Mouse (Mus musculus): ENCODE measurements around the gene Fgr.

Gene Fgr

DNA sequence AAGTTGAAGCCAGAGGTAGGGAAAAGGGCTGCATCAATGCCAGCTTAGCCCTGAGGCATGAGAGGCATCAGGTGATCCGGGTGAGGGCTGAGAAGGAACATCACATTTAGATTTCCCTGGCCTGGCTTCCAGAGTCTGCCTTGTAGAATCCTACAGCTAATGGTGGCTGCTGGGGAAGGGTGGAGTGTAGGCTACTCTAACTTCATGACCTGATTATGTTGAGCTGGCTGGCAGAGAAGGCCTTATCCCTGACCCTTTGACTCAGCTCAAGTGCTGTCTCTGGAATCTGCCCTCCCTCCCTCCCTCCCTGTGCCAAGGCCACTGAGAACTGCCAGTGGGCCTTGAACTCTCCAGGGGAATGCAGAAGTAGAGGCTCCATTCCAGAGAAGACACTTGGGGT is 61.6 kb downstream of the Fgr start:
- no peak for DNase-seq (ENCODE audit: low read depth)

DNA sequence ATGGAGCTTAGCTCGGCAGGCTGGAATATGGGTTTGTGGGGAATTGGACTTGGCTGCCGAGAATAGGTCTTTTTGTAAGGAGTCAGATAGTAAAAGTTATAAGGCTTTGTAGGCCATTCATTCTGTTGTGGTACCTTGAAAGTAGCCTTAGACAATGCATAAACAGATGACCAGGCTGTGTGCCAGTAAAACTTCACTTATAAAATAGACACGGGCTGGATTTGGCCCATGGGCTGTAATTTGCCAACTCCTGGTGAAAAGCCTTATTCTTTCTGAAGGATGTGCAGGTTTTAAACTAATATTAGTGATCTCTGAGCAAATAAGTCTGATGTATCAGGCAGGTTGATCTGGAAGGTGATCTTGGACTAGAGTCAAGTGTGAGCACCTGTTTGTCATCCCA is 62.1 kb downstream of the Fgr start:
- no peak for DNase-seq (ENCODE audit: low read depth)

- DNase-seq (ENCODE audit: low read depth): no peak
These were observed 63.4 kb downstream of the Fgr start for GRCm38 (mm10) chr4:133037293-133037692.

DNA sequence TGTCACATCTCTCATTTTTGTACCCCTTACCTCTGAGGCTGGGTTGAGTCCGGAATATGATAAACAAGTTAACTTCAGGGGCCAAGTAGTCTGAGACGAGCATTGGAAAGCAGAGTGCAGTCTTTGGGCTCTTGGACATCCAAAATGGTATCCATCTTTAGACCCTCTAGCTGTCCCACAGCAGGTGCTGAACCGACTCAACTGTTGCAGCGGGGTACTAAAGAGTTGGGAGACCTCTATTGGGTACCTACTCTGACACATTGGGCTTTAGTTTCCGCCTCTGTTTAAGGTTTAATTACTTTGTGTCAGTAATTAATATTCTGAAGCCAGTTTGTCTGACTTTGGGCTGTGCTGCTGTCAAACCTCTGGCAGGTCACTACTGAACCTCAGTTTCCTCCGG is 63.9 kb downstream of the Fgr start:
- DNase-seq (ENCODE audit: low read depth): no peak

- DNase-seq (ENCODE audit: low read depth): peak; percentile 46
These were observed 64.7 kb downstream of the Fgr start for GRCm38 (mm10) chr4:133038521-133039115.

DNA sequence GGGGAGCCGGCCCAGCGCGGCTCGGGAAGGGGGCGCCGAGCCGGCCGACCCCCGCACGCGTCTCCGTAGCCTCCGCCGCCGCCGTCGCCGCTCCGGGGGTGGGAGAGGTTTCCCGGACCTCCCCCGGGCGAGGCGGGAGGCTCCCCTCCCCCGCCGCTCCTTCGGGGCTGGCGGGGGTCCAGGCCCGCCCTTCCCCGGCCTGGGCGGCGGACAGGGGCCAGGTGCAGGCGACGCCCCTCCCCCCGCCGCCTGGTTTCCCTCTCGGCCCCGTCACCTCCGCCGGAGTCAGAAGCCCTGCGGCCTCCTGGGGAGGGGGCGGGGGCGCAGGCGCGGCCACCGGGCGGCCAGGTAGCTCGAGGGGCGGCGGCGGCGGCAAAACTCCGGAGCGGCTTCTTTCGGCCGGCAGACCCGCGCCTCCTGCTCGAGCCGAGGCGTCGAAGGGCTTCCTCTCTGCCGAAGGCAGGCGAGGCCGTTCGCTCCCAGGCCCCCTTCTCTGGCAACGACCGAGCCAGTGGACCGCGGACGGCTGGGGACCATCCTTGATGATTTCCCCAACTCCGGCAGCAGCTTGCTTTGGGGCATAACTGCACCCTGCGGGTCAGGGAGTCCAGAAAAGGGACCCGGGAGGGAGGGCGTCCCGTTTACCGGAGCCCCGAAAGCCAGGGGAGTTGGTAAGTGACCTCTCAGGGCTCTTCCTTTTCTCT is 65.4 kb downstream of the Fgr start:
- DNase-seq (ENCODE audit: low read depth): peak; percentile 47

- no peak for DNase-seq (ENCODE audit: low read depth)
These were observed 65.9 kb downstream of the Fgr start for GRCm38 (mm10) chr4:133039832-133040231.

GRCm38 (mm10) chr4:133040241-133040904 is 66.5 kb downstream of the Fgr start:
- DNase-seq (ENCODE audit: low read depth): no peak

- DNase-seq (ENCODE audit: low read depth): no peak
These were observed 68.3 kb downstream of the Fgr start for GRCm38 (mm10) chr4:133042244-133042643.

- no peak for DNase-seq (ENCODE audit: low read depth)
These were observed 69.0 kb downstream of the Fgr start for GRCm38 (mm10) chr4:133042651-133043635.

GRCm38 (mm10) chr4:133043798-133044646 is 70.1 kb downstream of the Fgr start:
- DNase-seq (ENCODE audit: low read depth): no peak

DNA sequence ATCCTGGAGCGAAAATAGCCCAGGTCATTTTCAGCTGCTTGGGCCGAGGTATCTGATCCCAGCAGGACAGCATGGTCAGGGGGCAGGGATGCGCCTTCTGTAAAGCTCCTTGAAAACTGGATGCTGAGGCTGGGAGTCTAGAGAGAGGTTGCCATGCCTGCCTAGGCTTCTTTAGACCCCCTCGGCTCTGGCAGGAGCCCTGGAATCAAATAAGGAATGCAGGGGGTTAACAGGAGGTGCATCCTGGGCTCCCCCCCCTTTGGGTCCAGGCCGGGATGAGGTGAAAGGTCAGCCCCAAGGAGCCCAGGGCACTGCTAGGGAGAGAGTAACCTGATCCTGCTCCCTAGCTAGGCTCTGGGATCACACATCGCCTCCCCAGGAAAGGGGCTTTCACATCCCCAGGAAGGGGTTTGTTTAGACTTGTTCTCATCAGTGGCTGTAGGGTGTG is 70.8 kb downstream of the Fgr start:
- no peak for DNase-seq (ENCODE audit: low read depth)

DNA sequence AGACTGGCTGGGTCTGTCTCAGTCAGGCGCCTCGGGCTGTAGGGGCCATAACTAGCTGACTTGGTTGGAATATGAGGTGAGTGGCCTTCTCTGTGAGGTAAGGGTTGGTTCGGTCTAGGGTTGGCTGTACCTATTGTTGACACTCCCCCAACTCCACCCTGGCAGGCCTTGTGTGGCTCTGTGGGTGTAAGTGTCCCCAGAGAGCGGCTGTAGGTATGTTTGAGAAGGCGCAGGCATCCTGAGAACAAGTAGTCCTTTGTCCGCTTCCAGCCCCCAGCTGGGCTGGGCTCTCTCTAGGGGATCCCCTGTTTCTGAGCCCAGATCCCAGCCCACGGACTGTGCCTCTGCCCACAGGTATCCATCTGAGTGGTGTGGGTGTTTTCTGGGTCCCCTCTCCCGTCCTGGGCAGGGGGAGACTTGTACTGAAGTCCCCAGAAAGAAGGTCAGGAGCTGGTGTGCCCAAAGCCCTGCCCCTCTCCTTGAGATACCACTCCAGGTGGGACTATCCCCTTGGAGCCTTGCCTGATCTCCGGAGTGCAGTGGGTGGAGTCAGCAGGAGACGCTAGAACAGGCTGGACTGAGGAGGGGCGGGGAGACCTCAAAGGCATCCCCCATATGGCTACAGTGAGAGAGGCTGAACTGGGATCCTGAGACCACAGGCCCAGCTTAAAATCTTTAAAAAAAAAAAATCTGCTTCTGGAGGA is 72.0 kb downstream of the Fgr start:
- no peak for DNase-seq (ENCODE audit: low read depth)

- no peak for DNase-seq (ENCODE audit: low read depth)
These were observed 72.9 kb downstream of the Fgr start for GRCm38 (mm10) chr4:133046691-133047352.

DNA sequence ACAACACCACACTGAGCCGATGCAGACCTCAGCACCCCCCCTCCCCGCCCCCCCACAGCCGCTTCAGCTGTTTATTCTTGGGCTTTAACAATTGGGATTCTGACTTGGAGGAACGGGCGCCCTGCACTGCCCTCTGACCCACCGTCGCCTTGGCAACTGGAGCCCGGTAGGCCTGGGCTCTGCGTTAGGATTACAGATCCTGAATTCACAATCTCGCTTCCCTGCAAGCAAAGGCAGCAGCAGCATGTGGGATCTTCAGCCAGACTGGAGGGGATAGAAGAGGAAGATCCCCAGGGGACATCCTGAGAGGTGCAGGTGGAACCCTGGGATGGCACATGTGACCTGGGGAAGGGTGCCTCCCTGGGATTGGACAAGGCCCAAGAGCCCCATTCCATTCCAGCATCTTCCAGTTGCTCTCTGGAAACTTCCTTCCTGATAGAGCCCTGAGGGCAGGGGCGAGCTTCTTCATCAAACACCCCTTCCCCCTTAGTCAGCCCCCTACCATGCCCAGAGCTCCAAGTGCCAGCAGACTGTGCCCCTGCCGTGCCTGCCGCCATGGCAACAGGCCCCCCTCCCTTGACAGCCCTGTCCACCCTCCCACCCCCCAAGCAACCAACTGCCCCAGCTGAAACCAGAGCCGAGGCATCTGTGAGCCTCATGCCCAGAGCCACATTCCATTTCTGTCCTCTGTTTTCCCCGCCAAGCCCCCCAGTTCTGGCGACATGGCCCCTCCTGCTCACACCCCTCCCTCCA is 73.6 kb downstream of the Fgr start:
- no peak for DNase-seq (ENCODE audit: low read depth)

DNA sequence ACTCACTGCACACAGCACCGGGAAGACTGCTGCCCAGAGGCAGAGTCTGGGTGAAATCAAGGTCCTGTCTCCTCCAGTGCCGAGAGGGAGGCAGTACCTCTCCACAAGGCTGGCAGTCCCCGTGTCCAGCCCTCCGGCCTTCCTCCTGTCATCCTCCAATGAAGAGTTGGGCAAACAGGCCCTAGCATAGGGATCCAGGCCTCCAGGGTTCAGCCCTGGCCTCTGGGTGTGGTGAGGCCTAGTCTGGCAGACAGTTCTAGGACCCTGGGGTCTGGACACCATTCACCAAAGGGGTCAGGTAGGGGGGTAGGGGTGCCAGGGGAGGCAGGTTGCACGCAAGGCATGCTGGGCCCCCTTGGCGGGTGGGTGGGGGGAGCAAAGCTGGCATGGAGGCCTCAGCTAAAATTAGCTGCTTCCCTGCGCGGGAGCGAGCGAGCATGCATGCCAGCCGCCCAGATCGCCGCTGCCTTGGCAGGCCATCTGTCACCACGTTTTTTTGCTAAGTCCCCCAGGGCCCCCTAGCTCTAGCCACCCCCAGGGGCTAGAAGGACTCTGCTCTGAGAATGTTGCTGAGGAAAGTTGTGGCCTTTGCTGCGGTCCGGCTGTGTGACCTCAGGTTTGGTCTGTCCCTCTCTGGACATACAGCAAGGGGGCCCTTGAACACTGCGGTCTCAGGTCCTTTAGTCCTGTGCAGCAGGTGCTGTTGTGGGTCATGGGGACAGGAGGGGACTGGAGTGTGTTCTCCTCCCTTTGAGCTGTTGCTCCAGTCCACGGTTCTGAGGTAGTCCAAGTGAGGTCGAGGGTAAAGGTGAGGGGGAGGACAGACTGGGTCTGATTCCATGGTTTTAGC is 75.4 kb downstream of the Fgr start:
- DNase-seq (ENCODE audit: low read depth): no peak

- no peak for DNase-seq (ENCODE audit: low read depth)
These were observed 76.4 kb downstream of the Fgr start for GRCm38 (mm10) chr4:133050196-133050836.

Data from induced T-regulatory cell, adult 2 months (primary cell).